Mouse (Mus musculus) inflammation-experienced regulatory T-cells, adult 6 months (primary cell): ENCODE results near the gene Krt90. TPM values are rescaled to one million over a fixed set of nuclear protein-coding genes. Genes with fewer than 3 reads are reported as not detected.
"Not testable (repeated sequence)": the region's sequence is repeated elsewhere in the genome, so short reads cannot be mapped to it uniquely, and the experiment has no call there.

Source experiments
- ATAC-seq: one replicate; pipeline ENCODE4 v1.8.0; 2017
- polyA plus RNA-seq, 3 experiments: library from polyadenylated mRNA; unstranded; fragments of 100-300 nt; shearing (Covaris generic); gene quantifications; one replicate each; pipeline ENCODE4 v1.2.1; 2017

The Krt90 gene
- not detected for polyA plus RNA-seq

DNA sequence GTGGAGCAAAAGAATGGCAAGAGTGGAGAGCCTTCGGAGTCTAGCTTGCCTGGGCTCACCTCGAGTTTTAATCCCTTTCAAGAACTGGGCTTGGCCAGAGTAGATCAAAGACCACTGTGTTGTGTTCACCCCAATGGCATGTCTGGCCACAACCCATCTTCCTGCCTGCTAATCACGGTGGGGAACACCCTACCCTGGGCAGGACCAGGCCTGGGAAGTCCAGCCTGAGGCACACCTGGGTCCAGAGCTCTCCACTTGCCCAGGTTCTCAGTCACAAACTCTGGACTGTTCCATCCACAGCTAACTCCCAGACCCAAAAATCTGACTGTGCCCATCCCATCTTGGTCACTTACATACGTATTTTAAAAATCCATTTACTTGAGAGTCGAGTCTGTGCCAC lies at the start of gene Krt90:
Krt90 (minus strand) TSS at position 101 of the 400 bp plus-strand sequence.
- no peak for ATAC-seq

DNA sequence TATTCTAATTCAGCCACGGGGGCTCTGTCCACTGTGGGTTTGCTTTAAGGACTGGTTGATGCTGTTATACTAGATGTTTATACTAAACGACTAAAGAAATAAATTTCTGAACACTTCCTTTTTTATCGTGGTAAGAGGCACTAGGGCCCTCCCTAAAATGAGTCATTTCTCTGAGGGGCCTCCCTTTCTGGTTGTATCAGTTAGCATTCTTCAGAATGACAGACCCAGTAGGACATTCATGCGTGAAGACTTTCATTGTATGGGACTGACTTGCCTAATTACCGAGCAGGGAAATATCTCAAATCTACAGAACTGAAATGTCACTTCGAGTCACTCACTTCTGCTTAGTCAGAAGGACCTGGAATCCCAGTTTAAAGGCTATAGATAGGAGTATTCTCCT lies 36.4 kb upstream of the Krt90 start:
- no peak for ATAC-seq

DNA sequence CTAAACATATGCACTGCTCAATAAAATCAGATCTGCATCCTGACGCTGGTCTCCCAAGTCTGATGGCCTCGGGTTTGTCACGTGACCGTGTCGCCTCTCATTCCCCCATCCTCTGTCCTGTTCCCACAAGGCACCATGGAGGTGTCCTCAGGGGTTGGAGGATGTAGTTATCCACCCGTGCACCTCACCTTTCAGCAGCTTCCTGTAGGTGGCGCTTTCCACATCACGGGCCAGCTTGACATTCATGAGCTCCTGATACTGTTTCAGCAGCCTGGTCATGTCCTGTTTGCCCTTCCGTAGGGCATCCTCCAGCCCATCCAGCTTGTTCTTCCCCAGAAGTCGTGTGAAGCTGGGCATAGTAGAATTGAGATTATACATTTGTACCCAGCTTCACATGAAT lies 25.5 kb upstream of the Krt90 start:
- no peak for ATAC-seq

DNA sequence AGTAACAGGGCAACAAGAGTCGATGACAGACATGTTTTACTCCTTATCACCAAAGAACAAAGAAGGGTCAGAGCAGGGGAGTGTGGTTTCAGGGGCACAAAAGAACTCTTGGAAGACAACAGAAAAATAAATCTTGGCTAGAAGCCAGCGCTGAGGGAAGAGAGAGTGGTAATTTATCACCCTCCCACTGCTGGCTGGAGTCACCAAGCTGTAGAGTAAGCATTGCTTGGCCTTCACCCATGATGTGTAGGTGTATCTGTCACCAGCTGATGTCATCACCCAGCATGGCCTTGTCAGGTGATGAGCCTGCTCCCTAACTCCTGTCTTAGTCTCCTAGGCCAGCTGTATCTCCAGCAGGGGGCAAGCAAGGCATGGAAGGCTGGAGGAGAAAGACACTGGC lies 21.7 kb upstream of the Krt90 start:
- no peak for ATAC-seq

DNA sequence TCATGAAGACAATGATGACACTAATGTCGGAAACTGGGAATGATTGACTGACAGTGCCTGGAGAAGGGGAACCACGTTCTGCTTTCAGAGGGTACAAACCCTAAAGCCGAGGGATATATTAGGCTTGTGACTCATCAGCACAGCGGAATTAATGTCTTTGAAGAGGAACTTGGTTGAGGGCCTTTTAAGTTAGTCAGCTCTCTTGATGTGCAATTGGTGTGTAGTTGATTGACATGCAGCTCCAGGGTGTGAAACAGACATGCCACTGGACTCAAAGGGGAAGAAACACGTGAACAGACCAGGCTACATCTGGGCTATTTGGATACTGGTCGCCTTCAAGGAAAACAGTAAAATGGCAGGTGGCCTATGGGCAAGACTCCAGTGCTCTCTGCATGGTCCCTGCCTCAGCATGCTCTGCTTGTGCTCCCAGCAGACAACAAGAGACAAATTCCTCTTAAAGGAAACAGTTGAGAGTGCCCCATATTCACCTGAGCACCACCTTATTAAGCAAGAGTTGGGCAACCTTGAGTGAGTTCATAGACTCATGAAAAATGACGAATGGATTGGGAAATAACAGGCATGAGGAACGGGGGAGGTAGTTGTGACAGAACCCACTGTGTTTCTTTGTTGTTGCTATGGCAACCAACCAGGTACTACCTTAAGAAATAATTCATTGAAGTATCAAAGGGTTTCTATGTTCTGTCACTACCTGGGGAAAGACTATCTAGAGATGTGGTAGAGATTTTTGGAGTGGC lies 20.6 kb upstream of the Krt90 start:
- no peak for ATAC-seq

DNA sequence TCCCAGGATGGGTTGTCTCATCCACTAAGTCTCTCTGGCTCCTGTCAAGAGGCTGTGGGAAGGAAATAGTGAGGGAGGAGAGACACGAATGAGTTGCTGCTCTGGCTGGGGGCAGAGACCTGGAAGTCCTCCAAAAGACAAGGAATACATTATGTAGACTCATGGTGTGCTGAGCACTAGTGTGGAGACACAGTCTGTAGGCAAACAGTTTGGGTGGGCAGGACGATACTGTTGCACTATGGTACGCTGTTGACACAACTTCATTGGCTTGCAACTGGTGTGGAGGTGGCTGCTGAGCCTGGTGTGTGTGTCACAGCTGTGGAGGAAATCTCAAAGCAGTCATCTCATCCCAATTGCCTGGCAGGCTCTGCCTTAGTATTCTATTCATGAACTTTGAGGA lies 19.0 kb upstream of the Krt90 start:
- ATAC-seq: no peak

DNA sequence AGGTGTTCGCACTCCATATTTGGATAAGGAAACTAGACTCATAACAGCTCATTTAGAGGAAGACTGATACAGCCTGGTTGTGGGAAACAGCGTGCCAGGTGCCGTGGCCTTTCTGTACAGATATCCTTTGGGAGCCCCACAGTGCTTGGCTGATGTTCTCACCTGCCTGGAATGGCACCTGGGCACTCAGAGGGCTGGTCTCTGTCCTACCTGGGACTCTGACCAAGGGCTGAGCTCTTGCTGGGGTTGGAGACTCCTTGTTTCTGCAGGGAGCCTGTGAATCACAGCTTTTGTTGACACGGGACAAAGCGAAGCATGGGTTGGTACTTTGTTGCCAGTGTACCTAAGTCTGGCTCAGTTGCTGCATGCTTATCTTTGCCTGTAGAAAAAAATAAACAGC lies 12.8 kb upstream of the Krt90 start:
- no peak for ATAC-seq

DNA sequence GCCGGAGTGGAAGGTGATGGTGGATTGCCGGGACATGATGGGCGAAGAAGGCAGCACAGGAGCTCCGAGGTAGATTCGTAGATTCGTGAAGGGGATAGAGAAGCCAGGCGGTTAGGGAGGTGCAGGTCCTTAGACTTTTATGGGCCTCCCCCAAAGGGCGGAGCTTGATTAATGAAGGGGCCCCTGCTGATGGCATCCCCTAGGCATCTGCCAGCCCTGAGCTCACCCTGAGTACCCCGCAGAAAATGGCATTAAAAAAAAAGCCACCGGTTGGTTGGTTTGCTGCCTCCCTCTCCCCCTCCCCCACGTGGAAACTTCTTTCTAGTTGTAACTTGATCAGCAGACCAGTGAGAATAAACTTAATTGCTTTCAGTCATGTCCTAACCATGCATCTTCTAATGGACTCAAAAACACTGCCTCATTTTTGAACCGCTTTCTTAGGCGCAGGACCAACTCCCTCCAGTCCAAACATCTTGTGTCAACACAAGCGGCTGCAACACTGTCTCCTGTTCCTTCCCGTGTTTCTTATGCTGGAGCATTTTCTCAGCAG lies 11.1 kb upstream of the Krt90 start, which contains the start of gene Krt75:
Krt75 (minus strand) TSS at position 109 of the 550 bp plus-strand sequence.
- no peak for ATAC-seq

DNA sequence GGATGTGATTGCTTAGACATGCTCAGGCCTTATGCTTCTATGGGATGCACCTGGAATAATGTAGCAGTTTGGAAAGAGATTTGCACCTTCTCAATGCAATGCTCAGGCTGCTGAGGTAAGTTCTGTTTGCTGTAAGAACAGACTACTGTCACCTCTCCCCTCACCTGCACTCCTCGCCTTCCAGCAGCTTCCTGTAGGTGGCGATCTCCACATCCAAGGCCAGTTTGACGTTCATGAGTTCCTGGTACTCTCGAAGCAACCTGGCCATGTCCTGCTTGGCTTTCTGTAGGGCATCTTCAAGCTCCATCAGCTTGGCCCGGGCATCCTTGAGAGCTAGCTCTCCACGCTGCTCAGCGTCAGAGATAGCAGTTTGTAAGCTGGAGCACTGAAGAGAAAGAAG lies 5.0 kb upstream of the Krt90 start:
- ATAC-seq: no peak

DNA sequence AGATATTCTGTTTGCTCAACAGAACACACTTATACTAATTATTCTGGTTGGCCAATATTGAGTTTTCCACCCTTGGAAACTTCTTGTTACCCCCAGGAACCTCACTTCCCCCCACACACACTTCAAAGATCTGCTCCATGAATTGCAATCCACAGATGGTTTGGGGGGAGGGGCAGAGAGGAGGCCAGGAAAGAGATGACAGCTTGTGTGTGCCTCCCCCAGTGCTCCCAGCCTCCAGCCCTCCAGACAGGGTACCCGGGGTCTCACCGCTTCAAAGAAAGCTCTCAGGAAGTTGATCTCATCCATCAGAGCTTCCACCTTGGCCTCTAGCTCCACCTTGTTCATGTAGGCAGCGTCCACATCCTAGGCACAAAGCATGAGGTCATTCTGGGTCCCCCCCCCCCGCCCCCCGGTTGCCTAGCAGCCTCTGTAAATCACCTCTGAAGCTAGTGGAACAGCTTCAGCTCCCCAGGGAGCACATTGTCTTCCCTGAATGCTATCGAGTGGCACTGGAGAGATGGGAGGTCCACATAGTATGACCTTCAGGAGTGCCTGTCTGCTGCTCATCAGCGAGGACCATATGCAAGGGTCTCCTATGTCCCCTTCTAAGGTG lies 4.6 kb downstream of the Krt90 start:
- ATAC-seq: no peak

DNA sequence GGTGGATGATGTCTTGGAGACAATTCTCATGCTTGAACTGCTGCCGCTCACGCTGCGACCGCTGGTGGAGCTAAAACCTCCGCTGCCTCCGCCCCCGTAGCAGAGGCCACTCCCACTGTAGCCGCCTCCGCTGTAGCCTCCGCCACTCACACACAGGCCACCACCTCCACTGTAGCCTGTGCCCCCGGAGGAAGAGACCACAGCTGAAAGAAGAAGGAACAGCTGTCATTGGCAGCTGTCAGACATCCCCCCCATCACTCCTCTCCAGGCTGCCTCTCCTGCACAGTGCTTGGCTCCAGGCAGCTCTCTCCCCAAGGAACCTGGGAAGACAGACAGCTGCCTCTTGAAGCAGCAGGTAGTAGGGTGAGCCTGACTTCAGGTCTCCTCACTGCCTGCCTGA lies 9.6 kb downstream of the Krt90 start:
- no peak for ATAC-seq

DNA sequence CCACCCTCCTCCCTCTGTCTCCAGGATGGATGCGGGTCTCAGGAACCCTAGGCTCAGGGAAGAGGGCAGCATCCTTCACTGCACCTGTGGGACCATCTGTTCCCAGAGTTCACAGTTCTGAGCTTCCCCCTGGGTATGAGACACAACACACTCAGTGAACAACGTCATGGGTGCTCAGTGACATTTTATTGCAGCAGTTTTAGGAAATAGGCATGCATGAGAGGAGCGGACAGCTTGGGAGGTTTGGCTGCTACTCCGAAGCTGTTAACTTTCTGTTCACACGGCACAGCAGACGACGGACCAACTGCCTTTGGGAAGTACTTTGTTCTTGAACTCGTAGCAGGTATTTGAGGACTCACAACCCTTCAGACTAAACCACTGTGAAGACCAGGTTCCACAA lies 10.6 kb downstream of the Krt90 start:
- no peak for ATAC-seq

DNA sequence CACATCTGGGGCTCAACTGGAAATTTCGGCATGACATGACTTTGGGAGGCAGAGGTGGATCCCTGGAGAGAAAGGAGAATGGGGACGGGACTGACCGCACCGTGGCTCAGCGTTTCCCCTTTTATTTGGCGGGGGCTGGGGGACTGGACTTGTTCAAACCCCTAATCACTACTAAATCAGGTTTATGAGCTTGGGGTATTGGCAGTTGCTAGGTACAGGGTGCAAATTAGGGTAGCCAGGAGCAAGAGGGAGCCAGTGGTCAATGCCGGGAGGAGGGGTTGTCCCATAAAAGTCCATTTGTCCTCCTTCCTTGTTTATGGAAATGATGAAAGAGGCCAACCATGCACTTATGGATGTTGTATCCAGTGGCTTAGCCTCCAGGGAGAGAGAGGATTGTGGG lies 12.2 kb downstream of the Krt90 start, which contains the start of gene Krt82:
Krt82 (minus strand) TSS at position 101 of the 400 bp plus-strand sequence.
- ATAC-seq: no peak

DNA sequence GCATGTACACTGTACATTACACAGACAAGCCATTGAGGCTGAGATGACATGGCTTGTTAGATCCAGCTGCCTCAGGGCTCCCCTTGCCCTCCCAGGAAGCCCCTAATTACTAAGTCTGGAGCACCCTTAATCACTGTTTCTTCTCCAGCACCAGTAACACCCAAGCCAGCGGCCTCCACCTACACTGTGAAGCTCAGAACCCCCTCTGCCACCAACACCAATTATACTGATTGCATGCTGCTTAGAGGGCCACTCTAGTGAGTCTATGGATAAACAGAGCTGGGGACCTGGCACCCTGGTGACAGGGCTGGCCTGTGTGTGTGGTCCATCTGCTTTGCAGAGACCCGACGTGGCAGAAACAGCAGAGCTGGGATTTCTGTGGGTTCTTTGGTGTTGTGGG lies 18.3 kb downstream of the Krt90 start:
- ATAC-seq: no peak

DNA sequence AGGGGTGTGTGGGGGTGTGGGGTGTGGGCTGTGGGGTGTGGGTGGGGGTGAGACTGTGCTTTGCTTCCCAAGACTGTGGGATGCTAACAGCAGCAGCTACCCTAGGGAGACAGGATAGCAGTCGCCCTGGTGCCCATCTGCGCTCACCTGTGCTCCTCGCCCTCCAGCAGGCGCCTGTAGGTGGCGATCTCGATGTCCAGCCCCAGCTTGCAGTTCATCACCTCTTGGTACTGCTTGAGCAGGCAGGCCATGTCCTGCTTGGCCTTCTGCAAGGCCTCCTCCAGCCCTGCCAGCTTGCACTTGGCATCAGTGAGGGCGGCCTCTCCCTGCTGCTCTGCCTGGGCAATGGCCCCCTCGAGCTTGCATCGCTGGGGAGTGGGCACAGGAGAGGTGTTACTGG lies 20.2 kb downstream of the Krt90 start:
- ATAC-seq: no peak

DNA sequence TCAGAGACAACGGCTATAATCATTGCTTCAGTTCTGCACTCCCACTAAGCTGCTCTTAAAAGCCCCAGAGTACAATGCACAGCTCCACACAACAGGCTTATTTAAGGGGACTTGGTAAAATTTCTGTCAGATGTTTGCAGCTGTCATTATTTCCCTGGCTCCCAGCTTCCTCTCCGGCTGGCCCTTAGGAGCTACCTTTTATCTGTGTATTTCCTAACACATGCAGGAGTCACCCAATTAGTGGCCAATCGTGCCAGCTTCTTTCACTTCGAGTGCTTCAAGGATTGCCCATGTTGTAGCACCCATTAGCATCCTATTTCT lies 24.2 kb downstream of the Krt90 start:
- no peak for ATAC-seq

DNA sequence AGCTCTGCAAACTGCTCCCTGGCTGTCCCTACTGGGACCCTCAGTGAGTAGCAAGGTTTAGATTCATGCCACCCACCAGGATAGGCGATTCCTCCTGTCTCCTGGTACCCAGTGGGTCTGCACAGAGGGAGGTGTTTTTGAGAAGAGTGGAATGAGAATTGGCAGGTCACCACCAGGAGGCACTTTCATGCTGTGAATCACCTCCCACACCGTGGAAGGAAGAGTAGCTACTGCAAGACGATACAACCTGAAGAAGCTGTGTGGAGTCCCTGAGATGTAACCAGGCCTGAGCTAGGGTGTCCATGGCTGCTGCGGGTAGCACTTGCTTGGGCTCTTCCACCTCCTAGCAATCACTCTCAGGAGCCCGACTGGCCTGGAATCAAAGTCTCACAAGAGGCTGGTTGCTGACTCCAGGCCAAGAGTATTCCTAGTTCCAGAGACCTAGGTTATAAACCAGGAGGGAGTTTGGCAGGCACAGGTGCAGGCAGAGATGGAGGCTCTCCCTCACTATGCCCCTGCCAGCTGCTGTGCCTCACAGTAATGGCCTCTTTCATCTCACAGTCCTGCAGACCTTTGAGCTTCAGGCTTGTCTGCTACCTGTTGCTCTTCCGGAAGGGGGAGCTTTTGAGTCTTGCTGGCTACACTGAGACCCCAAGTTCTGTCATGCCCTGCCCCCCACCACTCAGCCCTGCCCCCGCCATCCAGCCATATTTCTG lies 24.7 kb downstream of the Krt90 start:
- no peak for ATAC-seq

DNA sequence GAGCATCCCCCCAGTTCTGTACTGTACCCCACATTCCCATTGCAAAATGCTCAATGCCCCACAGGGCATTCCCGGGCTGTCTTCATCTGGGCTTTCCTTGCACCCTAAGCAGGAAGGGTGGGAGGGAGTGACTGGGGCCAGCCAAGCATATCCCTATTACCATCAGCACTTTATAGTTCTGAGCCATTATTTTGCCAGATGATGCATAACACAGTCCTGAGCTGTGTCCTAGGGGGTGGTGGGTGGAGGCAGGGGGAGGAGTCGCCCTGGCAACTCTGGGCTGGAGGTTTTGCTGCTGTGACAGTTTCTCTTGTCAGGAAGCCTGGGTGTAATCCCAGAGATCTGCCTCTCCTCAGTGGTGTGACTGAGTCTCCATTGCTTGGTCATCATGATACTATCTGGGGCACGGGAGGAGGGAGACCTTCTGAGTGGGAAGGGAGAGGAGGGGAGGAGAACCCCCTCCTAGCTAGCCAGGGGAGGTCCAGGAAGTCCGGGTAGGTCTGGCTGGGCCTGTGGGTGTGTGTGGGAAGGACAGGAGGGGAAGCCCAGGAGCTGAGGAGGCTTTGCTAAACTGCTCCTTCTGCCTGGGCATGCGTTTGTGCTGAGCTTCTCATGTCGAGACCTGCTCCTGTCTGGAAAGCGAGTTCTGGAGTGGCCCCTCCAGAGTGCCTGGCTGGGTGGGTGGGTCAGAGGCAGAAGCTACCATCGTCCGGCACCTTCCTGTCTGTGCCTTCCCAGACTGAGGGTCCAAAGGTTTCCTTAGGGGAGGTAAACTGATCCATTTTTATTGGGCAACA lies 26.5 kb downstream of the Krt90 start:
- ATAC-seq: no peak

DNA sequence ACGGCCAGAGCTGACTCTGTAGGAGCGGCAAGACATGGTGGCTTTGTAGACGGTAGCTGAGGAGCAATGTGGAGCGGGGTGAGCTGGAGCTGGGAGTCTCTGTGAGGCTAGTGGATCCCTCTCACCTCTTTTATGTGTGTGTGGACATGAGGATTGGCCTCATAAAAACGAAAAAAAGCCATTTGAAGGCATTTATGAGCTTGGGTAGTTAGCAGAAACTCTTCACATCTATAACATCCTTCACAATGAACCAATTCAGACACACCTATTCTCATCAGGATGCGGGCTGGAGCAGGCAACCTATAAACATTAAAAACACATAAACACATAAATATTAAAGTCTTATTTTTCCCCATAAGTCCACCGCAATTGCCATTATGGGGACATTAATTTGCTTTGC lies 30.0 kb downstream of the Krt90 start, which contains the start of gene Krt84:
Krt84 (minus strand) TSS at position 101 of the 400 bp plus-strand sequence.
- ATAC-seq: no peak

DNA sequence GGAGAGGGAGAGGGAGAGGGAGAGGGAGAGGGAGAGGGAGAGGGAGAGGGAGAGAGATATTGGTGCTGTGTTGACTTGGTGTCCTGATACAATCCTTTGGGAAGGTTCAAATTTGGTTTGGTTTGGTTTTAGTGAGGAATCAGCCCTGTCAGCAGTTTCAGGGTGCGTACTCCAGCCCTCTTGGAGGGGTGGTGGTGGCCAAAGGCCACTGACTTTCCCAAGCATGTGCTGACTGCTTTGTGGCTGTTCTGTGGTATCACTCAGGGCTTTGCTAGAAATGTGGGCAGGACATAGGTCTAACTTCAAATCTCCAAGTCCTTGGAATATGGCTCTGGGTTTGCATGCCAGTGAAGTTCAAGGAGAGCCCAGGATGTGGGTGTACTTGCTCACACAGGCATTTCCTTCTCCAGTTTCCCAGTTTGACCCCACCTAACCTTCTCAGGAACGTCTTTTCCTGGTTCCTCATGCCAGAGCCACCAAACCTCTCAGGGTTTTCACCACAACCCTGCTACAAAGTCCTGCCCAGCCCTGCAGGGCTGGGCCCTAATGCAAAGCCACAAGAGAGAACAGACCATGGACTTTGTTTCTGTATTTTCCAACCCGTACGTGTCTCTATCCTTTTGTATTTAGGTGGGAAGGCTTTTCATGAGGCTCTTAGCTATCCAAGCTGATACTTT lies 40.1 kb downstream of the Krt90 start:
- ATAC-seq: no peak

DNA sequence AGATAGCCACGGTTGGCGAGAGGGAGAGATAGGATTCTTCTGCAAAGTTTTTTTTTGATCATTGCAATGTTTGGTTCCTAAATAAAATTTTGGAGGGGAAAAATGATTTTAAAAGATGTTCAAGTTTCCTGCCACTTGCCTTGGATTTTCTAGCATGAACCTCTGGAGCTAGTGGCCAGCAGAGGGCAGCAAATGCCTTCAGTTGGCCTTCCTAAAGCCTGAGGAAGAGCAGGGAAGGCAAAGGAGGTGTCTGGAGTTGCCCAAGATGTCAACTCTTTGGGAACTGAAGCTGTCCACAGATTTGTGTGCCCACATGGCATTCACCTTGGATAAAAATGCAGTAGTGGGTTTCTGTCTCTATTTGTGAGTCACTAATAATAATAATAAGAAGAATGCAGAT lies 43.0 kb downstream of the Krt90 start:
- ATAC-seq: no peak

DNA sequence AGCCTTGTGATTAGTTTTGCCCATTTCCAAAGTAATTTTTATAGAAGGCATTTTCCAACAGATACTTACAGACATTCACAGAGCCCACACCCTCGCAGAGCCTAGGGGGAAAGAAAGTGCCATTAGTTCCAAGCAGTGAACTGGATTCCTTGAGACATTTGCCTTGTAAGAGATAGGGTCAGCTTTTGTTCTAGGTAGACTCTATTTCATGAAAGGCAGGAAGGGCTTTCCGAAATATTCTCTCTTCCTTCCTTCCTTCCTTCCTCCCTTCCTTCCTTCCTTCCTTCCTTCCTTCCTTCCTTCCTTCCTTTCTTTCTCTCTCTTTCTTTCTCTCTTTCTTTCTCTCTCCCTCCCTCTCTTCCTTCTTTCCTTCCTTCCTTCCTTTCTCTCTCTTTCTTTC lies 45.6 kb downstream of the Krt90 start, which contains the start of gene Gm49425:
Gm49425 (minus strand) TSS at position 101 of the 400 bp plus-strand sequence.
- ATAC-seq: not testable (repeated sequence)
